ENCODE assay signal across 7 mouse cellular contexts in genomic region chr5:113772905-113773519, GRCm38 (mm10). TPM values are rescaled to one million over a fixed set of nuclear protein-coding genes. Genes with fewer than 3 reads are reported as not detected.
A peak's percentile ranks its signal among the peaks of the same experiment; 100 is the strongest.
DNase-seq lines count a peak whose midpoint lies in the region; TF ChIP-seq lines count a peak whose summit lies in the region.

No protein-coding gene starts in this region.

- H3K4me3 ChIP-seq in spleen, adult 2 months (ENCODE audit: extremely low read depth, insufficient read depth, insufficient read length), result peak overlapping the region; percentile 75
- peak overlapping the region; percentile 91 for H3K4me3 ChIP-seq in erythroblast, embryonic 14.5 days (replicated peaks)
- peak overlapping the region; percentile 92 for H3K4me3 ChIP-seq in liver, adult 2 months (ENCODE audit: insufficient read depth, low read depth, low read length)
- peak overlapping the region; percentile 89 for H3K4me3 ChIP-seq in small intestine, adult 2 months (ENCODE audit: low read depth, low read length)

- DNase-seq in spleen, adult 2 months (ENCODE audit: low read depth in 1 of 2, low spot score in 2 of 2), result no peak
- no peak for DNase-seq in spleen, postnatal 10 days (ENCODE audit: low spot score in 2 of 2)
- peak; percentile 29 for DNase-seq in liver, adult 2 months (ENCODE audit: extremely low read depth, low read depth, low spot score)
- DNase-seq in frontal cortex, postnatal 25 days (ENCODE audit: low spot score in 2 of 2), result no peak
- DNase-seq in B cell, adult 2 months, result no peak

- under 1% methylated on average over 38 of the region's 38 CpGs for WGBS in spleen, adult 2 months
- WGBS in liver, adult 2 months, result 0% methylated on average over 28 of the region's 38 CpGs
- under 1% methylated on average over 38 of the region's 38 CpGs for WGBS in small intestine, adult 2 months

- no peak for TF ChIP-seq CTCF in spleen, adult 2 months (IDR thresholded peaks at IDR 0.05; ENCODE audit: extremely low read depth, insufficient read depth, insufficient read length, insufficient replicate concordance)
- TF ChIP-seq CTCF in liver, adult 2 months (IDR thresholded peaks at IDR 0.05; ENCODE audit: low read depth, low read length), result no peak
- TF ChIP-seq CTCF in small intestine, adult 2 months (IDR thresholded peaks at IDR 0.05; ENCODE audit: extremely low read depth, insufficient read length, insufficient replicate concordance, low read depth, low read length), result no peak

- H3K9me3 ChIP-seq in erythroblast, embryonic 14.5 days (ENCODE audit: control insufficient read depth, low read length), result no peaks in the 10 kb centered on the region

- TF ChIP-seq POLR2A in spleen, adult 2 months (IDR thresholded peaks at IDR 0.05; ENCODE audit: low read depth, low read length), result no peak
- no peak for TF ChIP-seq POLR2A in liver, adult 2 months (IDR thresholded peaks at IDR 0.05; ENCODE audit: extremely low read depth, insufficient read depth, low read length)
- no peak for TF ChIP-seq POLR2A in small intestine, adult 2 months (IDR thresholded peaks at IDR 0.05; ENCODE audit: low read depth, low read length)

- peaks cover 16% of the 10 kb centered on the region; the same call in 1 of the 2 replicates for H3K4me1 ChIP-seq in spleen, adult 2 months (ENCODE audit: control insufficient read depth, insufficient read depth, insufficient read length)
- H3K4me1 ChIP-seq in erythroblast, embryonic 14.5 days (ENCODE audit: control insufficient read depth), result peaks cover 54% of the 10 kb centered on the region
- no peaks in the 10 kb centered on the region for H3K4me1 ChIP-seq in liver, adult 2 months (ENCODE audit: control insufficient read depth, insufficient read depth, low read length)
- H3K4me1 ChIP-seq in small intestine, adult 2 months (ENCODE audit: control insufficient read depth, insufficient read depth, insufficient read length, low read length), result peaks cover 12% of the 10 kb centered on the region; the same call in 1 of the 2 replicates

- H3K27ac ChIP-seq in spleen, adult 2 months (ENCODE audit: insufficient read depth, low read length), result peak overlapping the region; percentile 54
- H3K27ac ChIP-seq in liver, adult 2 months (replicated peaks; ENCODE audit: insufficient read depth, low read depth, low read length), result peak overlapping the region; percentile 19; the same call in 1 of the 2 replicates
- peak overlapping the region; percentile 13; the same call in 1 of the 2 replicates for H3K27ac ChIP-seq in small intestine, adult 2 months (ENCODE audit: insufficient read depth, low read depth, low read length)

- no peaks in the 10 kb centered on the region for H3K27me3 ChIP-seq in spleen, adult 2 months (ENCODE audit: control insufficient read depth, insufficient read depth, low read length)
- H3K27me3 ChIP-seq in erythroblast, embryonic 14.5 days (ENCODE audit: control insufficient read depth), result no peaks in the 10 kb centered on the region
- H3K27me3 ChIP-seq in liver, adult 2 months (ENCODE audit: control insufficient read depth, insufficient read depth, low read length), result no peaks in the 10 kb centered on the region
- H3K27me3 ChIP-seq in small intestine, adult 2 months (ENCODE audit: control insufficient read depth, insufficient read depth, low read length), result no peaks in the 10 kb centered on the region

- peaks cover 10% of the 10 kb centered on the region; the same call in 1 of the 2 replicates for H3K36me3 ChIP-seq in spleen, adult 2 months (ENCODE audit: control insufficient read depth, insufficient read depth, low read length)
- H3K36me3 ChIP-seq in erythroblast, embryonic 14.5 days (ENCODE audit: control insufficient read depth), result peaks cover 58% of the 10 kb centered on the region
- H3K36me3 ChIP-seq in liver, adult 2 months (ENCODE audit: control insufficient read depth, insufficient read depth, low read length), result peaks cover 17% of the 10 kb centered on the region; the same call in 1 of the 2 replicates
- H3K36me3 ChIP-seq in small intestine, adult 2 months (ENCODE audit: control insufficient read depth, insufficient read depth, low read length), result peaks cover 30% of the 10 kb centered on the region

- peaks cover 26% of the 10 kb centered on the region for H3K79me2 ChIP-seq in liver, adult 2 months (ENCODE audit: control insufficient read depth, insufficient read depth, low read length)

- H3K9ac ChIP-seq in liver, adult 2 months (ENCODE audit: low read depth, low read length), result peak overlapping the region; percentile 88

RNA-seq across cellular contexts. Expression of gene Iscu, which starts 0.5 kb away (rescaled TPM):
- polyA plus RNA-seq in spleen, adult 2 months (2012; rRNA removed), result 77.5 and 79.7 TPM in 2 replicates
- 16.5 and 25.3 TPM in 2 replicates for polyA plus RNA-seq in erythroblast, embryonic 14.5 days (2012)
- total RNA-seq in liver, adult 2 months (2014; rRNA removed), result 121 and 133 TPM in 2 replicates
- 104 and 121 TPM in 2 replicates for polyA plus RNA-seq in liver, adult 2 months (2012; rRNA removed)
- 31.2 and 57.5 TPM in 2 replicates for polyA plus RNA-seq in small intestine, adult 2 months (2012; rRNA removed)

RNA-seq across cellular contexts. Expression of gene Sart3, which starts 0.7 kb away (rescaled TPM):
- 27.2 and 28.0 TPM in 2 replicates for polyA plus RNA-seq in spleen, adult 2 months (2012; rRNA removed)
- polyA plus RNA-seq in erythroblast, embryonic 14.5 days (2012), result 2.2 and 3.0 TPM in 2 replicates
- total RNA-seq in liver, adult 2 months (2014; rRNA removed), result 6.0 and 7.7 TPM in 2 replicates
- 6.3 and 9.0 TPM in 2 replicates for polyA plus RNA-seq in liver, adult 2 months (2012; rRNA removed)
- polyA plus RNA-seq in small intestine, adult 2 months (2012; rRNA removed), result 9.3 and 10.7 TPM in 2 replicates

RNA-seq across cellular contexts. Expression of gene Tmem119, which starts 27.3 kb away (rescaled TPM):
- polyA plus RNA-seq in spleen, adult 2 months (2012; rRNA removed), result 3.0 and 4.8 TPM in 2 replicates
- polyA plus RNA-seq in erythroblast, embryonic 14.5 days (2012), result 0.03 TPM in 2 replicates
- 0.27 and 0.46 TPM in 2 replicates for total RNA-seq in liver, adult 2 months (2014; rRNA removed)
- 0.73 and 0.83 TPM in 2 replicates for polyA plus RNA-seq in liver, adult 2 months (2012; rRNA removed)
- 10.1 and 13.5 TPM in 2 replicates for polyA plus RNA-seq in small intestine, adult 2 months (2012; rRNA removed)

RNA-seq across cellular contexts. Expression of gene Ficd, which starts 37.4 kb away (rescaled TPM):
- 5.0 and 6.4 TPM in 2 replicates for polyA plus RNA-seq in spleen, adult 2 months (2012; rRNA removed)
- 0.13 and 0.17 TPM in 2 replicates for polyA plus RNA-seq in erythroblast, embryonic 14.5 days (2012)
- 2.5 and 2.6 TPM in 2 replicates for total RNA-seq in liver, adult 2 months (2014; rRNA removed)
- 6.6 and 7.2 TPM in 2 replicates for polyA plus RNA-seq in liver, adult 2 months (2012; rRNA removed)
- polyA plus RNA-seq in small intestine, adult 2 months (2012; rRNA removed), result 4.1 and 4.7 TPM in 2 replicates

RNA-seq across cellular contexts. Expression of gene 1700069L16Rik, which starts 48.4 kb away (rescaled TPM):
- polyA plus RNA-seq in spleen, adult 2 months (2012; rRNA removed), result not detected in 2 replicates
- not detected in 2 replicates for polyA plus RNA-seq in erythroblast, embryonic 14.5 days (2012)
- total RNA-seq in liver, adult 2 months (2014; rRNA removed), result not detected in 2 replicates
- not detected in 2 replicates for polyA plus RNA-seq in liver, adult 2 months (2012; rRNA removed)
- not detected in 2 replicates for polyA plus RNA-seq in small intestine, adult 2 months (2012; rRNA removed)
